Mouse (Mus musculus) WW6 (cell line): ENCODE results near the gene Scly.

Source experiments
- DNase-seq: peaks from one replicate; pipeline ENCODE4 v3.0.0-alpha.2; 2013; ENCODE audit warnings: low read depth, low spot score

Gene Scly

GRCm38 (mm10) chr1:91297799-91298744 is at the start of gene Scly:
Gene Scly (plus strand): TSS chr1:91298338.
- DNase-seq, result peak; percentile 60

GRCm38 (mm10) chr1:91248970-91249369 is 49.2 kb upstream of the Scly start:
- no peak for DNase-seq

GRCm38 (mm10) chr1:91249564-91250414 is 48.3 kb upstream of the Scly start, which contains the start of gene Ube2f:
Gene Ube2f (plus strand): TSS chr1:91250304.
- peak; percentile 86 for DNase-seq

- no peak for DNase-seq
Measured at GRCm38 (mm10) chr1:91250415-91251147, 47.6 kb upstream of the Scly start.

GRCm38 (mm10) chr1:91251148-91251650 is 46.9 kb upstream of the Scly start:
- no peak for DNase-seq

GRCm38 (mm10) chr1:91251927-91252326 is 46.2 kb upstream of the Scly start:
- no peak for DNase-seq

GRCm38 (mm10) chr1:91257918-91258317 is 40.2 kb upstream of the Scly start:
- DNase-seq, result no peak

GRCm38 (mm10) chr1:91259794-91260193 is 38.3 kb upstream of the Scly start:
- no peak for DNase-seq

GRCm38 (mm10) chr1:91262508-91262907 is 35.6 kb upstream of the Scly start:
- no peak for DNase-seq

- DNase-seq, result no peak
Measured at GRCm38 (mm10) chr1:91272260-91272659, 25.9 kb upstream of the Scly start.

GRCm38 (mm10) chr1:91276581-91276980 is 21.6 kb upstream of the Scly start:
- DNase-seq, result no peak

GRCm38 (mm10) chr1:91277480-91277879 is 20.7 kb upstream of the Scly start:
- no peak for DNase-seq

GRCm38 (mm10) chr1:91278410-91279119 is 19.6 kb upstream of the Scly start:
- no peak for DNase-seq

- no peak for DNase-seq
Measured at GRCm38 (mm10) chr1:91279126-91279525, 19.0 kb upstream of the Scly start.

- no peak for DNase-seq
Measured at GRCm38 (mm10) chr1:91282582-91282981, 15.6 kb upstream of the Scly start.

GRCm38 (mm10) chr1:91289375-91289774 is 8.8 kb upstream of the Scly start:
- no peak for DNase-seq

GRCm38 (mm10) chr1:91292101-91292825 is 5.9 kb upstream of the Scly start:
- DNase-seq, result no peak

- no peak for DNase-seq
Measured at GRCm38 (mm10) chr1:91295544-91295943, 2.6 kb upstream of the Scly start.

GRCm38 (mm10) chr1:91299026-91299706 is 1.0 kb downstream of the Scly start:
- DNase-seq, result no peak
